Mouse (Mus musculus) frontal cortex, adult 2 months (tissue): Measurements from ENCODE around the gene Setmar. TPM values are rescaled to one million over a fixed set of nuclear protein-coding genes. Genes with fewer than 3 reads are reported as not detected.
A peak's percentile ranks its signal among the peaks of the same experiment; 100 is the strongest.

Source experiments
- DNase-seq, 2 experiments: peaks; one replicate each; pipeline ENCODE4 v3.0.0; 2022; ENCODE audit warnings: low spot score in 1 of 2; ENCODE audit errors: extremely low spot score in 1 of 2
- polyA plus RNA-seq: library from polyadenylated mRNA; depleted of rRNA; stranded (reverse); fragments of >200 nt; gene quantifications from 2 replicates; pipeline ENCODE4 v1.2.3, GENCODE M21; 2012; rRNA removed

Setmar gene
- polyA plus RNA-seq = 7.9 and 9.3 TPM in 2 replicates

DNA sequence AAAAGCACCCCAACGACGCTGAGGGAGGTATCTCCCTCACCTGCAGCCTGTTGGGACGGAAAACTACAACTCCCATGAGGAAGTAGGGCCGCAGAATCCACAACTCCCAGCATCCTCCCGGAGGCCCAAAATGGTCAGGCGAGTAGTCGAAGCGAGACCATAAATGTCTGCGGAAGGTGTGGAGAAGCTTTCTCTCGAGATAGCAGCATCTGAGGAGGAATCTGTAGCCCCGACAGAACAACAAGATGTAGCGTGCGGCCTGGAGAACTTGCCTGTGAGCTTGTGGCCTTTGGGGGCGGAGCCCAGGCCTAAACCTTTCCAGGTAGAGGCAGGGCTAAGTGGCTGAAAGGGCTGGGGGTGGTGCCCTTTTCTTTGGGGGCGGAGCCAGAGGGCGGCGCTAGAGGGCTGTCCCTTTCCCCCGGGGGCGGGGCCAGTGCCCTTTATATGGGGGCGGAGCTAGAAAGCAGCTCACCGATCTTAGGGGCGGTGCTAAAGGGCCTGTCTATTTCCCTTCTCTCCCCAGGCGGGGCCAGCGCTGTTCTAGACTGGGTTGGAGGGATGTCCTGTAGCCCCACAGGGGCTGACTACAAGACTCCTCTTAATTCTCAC, at the start of gene Setmar:
Gene Setmar, plus strand, starts transcription at position 128 of the 609 bp plus-strand sequence.
- DNase-seq = peak; percentile 91 to 97

DNA sequence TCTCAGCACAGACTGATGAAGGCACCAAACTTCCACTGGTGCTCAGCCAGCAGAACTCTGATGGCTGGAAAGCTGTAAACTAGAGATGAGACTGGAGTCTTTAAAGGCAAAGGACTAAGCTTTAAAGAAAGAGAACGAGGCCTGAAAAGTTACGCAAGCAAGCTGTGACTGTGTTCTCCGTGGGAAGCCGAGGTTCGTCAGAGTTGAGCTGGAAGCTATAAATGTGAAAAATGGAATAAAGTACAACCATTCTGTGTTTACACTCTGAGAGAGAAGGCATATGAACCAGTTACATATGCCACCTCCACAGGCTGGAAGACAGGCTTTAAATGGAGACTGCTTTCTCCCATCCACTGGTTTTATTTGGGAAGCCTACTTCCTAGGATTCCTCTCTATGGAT, 43.2 kb upstream of the Setmar start:
- DNase-seq = peak; percentile 76 to 79

DNA sequence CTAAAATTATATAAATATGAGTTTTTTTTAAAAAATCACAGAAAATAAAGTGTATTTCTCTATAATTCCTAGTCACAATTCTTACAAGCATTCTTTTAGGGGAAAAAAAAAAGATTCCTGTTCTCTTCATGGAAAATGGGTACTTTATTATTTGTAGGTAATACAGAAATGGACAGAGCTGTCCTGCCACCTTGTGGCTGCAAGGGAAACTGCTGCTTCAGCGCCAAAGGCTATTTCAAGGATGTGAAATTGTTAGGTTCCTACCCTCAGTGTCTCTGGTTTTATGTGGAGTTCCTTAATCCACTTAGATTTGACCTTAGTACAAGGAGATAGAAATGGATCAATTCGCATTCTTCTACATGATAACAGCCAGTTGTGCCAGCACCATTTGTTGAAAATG, 9.8 kb upstream of the Setmar start:
- DNase-seq = peak in 1 of 2 experiments; percentile 83

DNA sequence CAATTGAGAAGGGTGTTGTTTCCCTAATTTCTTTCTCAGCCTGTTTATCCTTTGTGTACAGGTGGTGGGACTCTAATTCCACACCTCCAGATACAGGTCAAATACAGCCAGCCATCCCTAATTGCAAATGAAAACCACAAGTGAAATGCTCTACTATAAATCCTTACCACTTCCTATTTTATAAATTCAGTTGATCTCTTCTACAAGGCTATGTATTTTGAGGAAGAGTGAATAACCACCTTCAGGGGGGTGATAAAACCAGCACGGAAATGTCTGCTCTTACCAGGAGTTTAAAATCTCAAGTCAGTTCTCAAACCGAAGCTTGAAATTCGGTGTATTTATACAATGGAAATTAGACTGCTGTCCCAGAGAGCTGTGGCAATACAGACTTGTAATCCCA, 8.9 kb upstream of the Setmar start:
- no peak for DNase-seq

DNA sequence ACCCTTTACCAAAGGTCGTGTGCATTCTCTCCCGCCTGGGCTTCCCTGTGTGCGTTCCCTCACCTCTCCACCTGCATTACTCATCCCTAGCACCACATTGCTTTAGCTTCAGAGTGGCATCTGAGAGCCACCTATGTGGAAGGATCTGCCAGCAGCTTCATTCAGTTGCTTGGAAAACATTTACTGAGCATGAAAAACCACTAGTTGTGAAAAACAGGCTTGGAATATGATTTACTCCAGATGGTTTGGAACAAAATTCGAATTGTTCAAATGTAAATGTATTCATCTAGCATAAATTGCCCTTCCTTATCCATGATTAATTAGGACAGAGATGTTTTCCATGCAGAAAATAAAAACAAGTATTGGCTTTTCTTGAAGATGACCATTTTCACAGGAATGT, 7.5 kb upstream of the Setmar start:
- no peak for DNase-seq

DNA sequence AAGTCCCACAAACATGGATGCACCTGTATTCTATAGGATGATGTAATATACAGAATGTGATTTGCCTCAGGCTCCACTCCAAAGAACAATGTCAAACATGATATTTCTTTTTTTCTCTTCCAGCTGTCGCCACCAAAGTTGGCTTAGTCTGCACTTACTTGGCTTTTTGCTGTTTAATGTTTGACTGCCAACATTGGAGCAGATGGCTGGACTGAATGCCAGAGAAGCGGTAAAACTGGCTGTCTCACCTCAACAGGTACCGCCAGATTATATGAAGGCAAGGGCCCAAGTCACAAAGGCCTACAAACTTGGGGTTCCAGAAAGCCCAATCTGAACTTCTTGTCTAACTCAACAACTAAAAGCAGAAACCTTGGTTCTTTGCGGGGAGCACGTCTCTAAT, 6.8 kb upstream of the Setmar start:
- DNase-seq = no peak

DNA sequence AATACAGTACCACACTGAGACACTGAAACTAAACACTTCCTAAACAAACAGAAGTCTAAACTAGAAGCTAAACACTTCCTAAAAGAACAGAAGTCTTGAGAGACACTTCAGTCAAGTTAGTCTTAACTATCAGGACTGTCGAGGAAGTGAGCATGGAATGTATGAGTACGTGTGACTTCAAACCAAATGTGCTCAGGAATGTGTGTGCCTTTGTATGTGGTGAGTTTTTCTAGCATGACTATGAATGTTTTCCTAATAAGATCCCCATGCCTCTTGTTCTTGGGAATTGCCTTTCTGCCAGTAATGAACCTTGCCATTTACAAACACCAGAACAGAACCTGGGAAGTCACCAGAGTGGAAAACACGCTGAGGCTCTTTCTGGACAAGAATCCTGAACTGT, 3.7 kb upstream of the Setmar start:
- no peak for DNase-seq

DNA sequence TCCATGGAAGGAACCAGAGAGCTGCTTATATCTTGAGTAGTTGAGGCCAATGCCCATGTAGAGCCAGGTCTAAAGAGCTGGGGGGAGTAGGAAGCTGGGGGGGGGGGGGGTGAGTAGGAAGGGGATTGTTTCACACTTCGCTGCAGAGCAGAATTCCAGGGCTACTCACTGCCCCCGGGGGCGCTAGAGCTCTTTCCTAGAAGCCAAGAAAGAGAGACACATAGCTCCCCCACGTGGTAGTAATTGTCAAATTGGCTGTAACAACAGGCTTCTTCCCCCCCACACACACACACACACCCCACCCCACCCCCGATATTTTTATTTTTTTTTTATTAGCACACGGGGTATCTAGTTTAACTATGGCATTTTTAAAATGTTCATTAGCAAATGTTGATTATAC, 738 bp downstream of the Setmar start:
- peak; percentile 84 to 92 for DNase-seq

DNA sequence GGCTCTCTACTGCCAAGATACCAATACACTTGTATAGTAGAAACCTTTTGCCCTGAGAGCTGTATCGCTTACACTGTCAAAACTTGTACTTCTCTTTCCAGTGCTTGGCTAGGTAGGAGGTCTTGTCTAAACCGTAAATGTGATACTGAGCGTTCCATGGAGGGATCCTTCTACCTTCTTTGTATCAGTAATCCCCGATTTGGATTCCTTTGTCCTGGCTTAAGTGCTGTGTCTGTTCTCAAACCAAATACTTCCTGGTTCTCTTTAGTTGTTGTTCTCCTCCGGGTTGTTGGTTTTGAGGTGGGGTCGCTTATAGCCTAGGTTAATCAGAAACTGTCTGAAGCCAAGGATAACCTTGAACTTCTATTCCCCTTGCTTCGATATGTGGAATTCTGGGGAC, 6.1 kb downstream of the Setmar start:
- DNase-seq = no peak

DNA sequence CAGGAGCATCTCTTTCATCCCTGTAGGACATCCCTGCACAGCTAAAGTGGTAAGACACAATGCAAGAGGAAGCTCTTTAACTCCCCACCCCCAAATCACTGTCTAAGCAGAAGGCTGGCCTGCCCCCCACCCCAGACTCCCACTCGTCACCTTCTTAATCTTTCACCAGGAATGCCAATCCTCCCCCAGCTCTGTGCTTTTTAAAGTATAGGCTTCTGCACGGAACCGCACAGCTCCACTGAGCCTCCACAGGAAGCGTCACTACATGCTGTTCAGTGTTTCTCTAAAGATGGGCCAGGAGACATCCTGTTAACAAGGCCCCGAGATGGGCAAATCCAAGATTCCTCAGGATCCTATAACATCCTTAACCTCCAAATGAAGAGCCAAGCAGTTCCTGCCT, 8.2 kb downstream of the Setmar start:
- DNase-seq = peak; percentile 62 to 80

DNA sequence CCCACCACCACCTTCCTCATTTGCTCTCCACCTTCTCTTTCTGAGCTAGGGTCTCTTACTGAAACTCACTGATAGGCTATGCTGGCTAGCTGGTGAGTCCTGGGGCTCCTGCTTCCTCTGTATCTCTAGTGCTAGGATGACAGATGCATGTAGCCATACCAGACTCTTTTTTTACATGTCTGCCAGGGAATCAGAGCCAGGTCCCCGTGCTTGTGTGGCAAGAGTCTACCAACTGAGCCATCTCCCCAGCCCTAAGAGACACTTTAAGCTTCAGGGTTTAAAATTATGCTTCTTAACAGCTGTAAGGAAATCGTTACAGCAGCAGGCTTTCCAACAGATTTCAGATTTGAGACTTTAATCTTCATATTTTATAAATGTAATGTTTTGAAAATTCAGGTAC, 9.1 kb downstream of the Setmar start:
- DNase-seq = peak in 1 of 2 experiments; percentile 45

DNA sequence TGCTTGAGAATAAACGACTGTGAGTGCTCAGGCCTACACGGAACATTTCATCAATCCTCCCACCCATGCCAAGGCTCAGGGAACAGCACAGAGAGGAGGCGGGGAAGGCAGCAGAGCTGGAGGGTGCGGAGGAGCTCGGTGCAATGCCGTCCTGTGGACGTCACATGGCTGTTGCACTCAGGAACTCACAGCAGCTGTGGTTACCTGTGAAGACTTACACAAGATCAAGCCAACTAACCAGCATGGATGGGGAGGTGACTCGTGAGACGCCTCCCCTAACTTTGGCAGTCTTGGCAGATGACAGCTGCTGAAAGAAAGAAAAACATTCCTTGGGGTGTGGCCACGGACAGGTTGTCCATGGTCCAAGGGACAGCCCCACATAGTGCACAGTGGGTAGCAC, 9.8 kb downstream of the Setmar start:
- DNase-seq = peak; percentile 56 to 76

DNA sequence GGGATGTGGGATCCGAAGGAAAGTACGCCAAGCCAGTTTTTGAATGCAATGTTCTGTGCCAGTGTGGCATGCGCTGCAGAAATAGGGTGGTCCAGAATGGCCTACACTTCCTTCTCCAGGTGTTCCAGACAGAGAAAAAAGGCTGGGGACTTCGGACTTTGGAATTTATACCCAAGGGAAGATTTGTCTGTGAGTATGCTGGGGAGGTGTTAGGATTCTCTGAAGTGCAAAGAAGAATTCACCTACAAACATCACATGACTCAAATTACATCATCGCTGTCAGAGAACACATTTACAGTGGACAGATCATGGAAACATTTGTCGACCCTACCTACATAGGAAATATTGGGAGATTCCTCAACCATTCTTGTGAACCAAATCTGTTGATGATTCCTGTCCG, 11.0 kb downstream of the Setmar start:
- no peak for DNase-seq

DNA sequence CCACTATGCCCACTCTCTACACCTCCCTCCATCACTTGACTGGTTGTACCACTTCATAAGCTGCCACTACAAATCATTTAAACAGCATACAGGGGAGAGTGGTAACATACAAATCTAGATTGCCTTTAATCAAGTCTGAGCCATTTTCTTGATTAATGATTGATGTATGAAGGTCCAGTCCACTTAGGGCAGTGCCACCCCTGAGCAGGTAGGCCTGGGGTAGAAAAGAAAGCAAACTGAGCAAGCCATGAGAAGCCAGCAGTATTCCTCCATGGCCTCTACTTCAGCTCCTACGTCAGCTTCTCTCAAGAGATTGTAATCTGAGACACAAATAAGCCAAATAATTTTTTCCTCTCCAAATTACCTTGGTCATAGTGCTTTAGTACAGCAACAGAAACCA, 26.5 kb downstream of the Setmar start:
- DNase-seq = no peak

DNA sequence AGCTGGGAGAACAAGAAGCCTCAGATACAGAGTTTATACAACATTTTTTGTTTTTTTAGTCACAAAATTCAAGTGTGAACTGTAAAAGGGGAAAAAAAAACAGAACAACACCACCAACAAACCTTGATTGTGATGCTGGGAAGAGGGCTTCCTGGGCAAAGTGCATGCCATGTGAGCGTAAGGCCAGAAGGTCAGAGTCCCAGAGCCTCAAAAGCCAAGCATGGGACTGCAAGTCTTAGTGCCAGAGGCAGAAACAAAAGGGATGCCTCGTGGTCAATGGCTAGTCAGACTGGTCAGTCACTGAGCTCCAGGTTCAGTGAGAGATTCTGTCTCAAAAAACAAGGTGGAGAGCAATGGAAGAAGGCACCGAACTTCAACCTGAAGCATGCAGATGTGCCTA, 27.8 kb downstream of the Setmar start:
- no peak for DNase-seq

DNA sequence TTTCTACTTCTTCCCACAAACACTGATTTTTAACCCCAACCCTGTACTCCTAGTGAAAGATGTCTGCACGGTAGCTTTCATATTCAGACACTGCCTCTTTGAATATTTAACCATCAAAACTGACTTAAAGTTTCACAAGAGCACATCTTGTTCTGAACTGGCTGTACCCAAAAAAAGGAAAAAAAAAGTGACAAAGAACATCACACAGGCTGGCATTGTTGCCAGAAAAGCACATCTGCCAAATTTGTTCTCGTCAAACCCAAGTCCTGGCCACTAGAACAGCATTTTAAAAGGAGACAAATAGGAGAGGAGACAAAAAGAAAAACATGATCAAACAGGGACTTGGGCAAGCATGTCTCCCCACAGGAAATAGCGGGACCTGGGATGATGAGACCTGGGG, 28.6 kb downstream of the Setmar start:
- no peak for DNase-seq

DNA sequence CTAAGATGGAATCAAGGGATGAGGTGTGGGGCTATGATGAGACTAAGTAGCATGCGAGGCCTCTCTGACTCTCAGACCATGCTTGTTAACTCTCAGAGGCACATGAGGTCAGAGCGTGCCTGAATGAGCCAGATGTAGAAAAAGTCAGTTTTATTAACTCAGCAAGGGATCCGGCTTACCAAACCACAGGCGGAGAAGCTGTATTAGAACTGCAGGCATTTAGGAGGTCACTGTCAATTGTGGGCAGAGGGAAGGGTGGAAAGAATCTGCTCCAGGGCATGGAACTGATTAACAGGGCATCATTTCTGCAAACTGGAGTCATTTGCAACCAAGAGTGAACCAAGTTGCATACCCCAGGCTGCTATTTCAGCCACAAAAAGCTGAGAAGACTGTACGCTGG, 30.6 kb downstream of the Setmar start:
- DNase-seq = no peak

DNA sequence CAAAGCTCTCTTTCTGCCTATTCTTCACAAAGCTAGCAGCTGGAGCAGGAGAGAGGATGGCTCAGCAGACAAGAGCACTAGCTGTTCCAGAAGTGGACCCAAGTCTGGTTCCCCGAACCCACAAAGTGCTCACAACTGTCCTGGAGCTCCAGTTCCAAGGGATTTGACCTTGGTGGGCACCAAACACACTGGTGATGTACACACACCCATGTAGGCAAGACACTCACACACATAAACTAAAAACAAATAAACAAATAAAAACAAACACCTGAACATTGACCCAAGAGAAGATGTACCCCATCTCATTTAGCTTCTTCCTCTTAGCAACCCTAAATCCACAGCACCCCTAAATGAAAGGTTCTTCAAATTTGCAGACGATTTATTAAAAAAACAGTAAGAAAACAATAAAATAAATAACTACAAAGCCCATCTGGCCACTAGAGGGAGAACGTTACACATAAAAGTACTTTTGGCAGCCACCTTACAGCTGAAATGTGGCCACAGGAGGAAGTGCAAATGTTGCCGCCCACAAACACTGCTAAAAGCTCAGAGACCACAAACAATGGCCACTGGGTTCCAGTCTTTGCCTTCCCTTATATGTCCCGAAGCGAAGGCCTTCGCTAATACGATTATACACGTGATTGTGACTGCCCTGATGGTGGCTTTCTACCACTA, 33.5 kb downstream of the Setmar start:
- DNase-seq = peak; percentile 44 to 83

DNA sequence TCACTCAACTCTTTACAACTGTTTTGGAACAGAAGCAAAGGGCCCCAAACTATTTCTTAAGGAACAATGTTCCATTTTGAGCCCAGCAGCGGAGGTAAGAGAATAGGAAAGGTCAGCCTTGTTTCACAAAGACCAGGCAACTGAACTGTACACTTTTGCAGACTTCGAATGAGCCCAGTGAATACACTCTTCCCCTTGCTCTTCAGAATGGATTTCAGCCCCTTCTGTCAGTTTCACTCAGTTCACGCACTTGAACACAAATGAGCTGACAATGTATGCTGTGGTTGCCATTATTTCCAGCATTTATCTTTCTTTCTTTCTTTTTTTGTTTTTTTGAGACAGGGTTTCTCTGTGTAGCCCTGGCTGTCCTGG, 34.0 kb downstream of the Setmar start:
- DNase-seq = no peak

DNA sequence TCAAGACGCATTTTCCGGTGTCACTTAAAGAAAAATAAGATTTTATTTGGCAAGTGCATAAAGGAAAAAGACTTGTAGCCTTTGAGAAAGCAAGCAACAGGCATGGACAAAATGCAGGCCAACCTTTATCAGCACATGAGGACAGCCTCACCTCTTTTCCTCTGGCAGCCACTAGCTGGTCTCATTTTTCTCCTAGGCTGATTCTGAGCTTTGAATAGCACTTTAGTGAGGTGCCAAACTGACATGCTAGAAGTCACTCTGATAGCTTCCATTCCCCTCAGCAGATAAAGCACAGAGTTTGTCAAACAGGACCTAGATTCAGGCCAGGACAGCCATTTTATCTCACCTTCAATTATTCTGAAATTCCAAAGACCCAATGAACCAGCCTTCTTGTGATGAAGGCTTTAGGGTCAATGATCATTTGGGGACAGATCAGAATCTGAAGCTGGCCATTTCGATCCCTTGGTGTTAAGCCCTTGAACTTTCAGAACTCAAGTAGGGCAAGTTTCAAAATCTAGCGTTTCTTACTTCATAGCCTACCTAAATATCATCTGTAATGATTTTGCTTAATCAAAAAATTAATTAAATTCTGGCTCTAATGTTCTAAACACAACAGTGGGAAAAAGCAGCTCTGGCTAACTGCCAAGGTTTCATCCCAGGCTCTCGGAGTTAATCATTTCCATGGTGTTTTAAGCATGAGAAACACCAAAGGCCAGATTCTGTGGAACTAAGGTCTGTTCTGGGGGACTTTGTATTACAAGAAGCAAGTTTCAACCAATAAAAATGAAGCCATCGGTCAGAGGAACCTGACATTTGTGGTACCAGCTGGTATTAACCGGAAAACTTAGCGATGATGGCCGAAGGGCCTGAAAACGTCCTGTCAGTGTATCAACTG, 37.3 kb downstream of the Setmar start:
- no peak for DNase-seq

DNA sequence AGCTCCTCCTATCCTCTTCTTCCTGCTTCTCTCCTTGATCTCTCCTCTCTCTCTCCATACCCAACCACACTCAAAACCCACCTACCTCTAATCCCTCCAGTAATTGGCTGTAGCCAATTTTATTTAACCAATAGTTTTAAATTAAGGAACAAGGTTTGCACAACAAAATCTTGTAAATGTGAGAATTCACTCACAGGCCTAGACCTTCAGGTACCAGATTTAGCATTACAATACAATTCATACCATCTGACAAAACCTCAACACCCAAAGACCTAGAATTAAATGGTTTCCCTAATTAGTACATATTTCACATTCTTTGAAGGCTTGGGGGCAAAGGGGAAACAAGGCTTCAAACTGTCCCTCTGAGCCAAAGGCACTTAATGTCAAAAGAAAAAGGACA, 42.5 kb downstream of the Setmar start:
- DNase-seq = no peak

DNA sequence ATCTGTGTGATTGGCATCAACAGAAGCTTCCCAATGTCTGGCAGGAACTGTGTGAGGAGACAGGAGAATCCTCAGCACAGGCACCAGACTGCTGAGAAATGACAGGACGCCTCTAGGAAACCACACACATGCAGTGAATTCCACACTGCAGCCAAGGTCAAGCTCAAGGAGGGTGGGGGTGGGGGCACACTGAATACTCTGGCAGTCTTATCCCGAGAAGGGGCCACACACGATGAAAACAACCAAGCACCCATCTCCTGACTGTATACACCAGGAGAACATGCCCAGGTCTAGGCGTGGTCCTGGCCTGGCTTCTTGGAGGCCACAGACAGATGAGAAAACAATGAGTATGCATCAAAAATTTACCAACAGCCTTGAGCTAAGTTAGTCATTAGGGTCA, 45.5 kb downstream of the Setmar start:
- no peak for DNase-seq
